Mouse (Mus musculus): ENCODE results near the gene Gm49711. TPM values are rescaled to one million over a fixed set of nuclear protein-coding genes. Genes with fewer than 3 reads are reported as not detected.

Gm49711 gene
- polyA plus RNA-seq, 1 experiment, result not detected

DNA sequence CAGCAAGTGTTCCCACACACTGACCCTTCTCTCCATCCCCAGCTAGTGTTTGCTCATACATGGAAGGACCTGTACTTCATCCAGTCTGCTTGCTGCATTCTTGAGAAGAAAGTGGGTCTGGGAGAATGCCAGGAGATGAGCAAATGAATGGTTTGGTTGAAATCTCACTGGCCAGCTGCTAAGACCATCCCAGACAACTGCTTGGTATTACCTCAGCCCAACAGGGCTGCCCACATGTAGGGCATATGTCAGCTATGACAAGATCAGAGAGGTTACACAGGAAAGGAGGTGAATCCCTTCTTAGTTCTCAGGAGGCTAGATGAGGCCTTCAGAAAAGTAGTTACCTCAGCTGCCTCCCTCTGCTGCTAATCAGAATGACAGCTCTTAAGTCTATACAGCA is 132.5 kb downstream of the Gm49711 start:
- no peaks in the 10 kb centered on the region for H3K79me2 ChIP-seq (ENCODE audit: control insufficient read depth, insufficient read depth)
- no peak overlapping the region for H3ac ChIP-seq (ENCODE audit: control insufficient read depth, insufficient read length)
- H3K4me2 ChIP-seq (ENCODE audit: low read depth), result no peak overlapping the region
- TF ChIP-seq E2F4 (IDR thresholded peaks at IDR 0.05; ENCODE audit: insufficient read depth) (no peak), POLR2A (IDR thresholded peaks at IDR 0.05; ENCODE audit: insufficient read length, low read depth) (no peak), MYOD1 (IDR thresholded peaks at IDR 0.05; ENCODE audit: control insufficient read depth in 1 of 3, insufficient read length in 2 of 3, low read depth in 2 of 3) (peak in 2 of 3 experiments; percentile 56 to 66), TCF12 (IDR thresholded peaks at IDR 0.05; ENCODE audit: insufficient read depth, poor library complexity, severe bottlenecking) (no peak), MAX (IDR thresholded peaks at IDR 0.05; ENCODE audit: low read depth) (no peak), REST (IDR thresholded peaks at IDR 0.05; ENCODE audit: insufficient read depth, insufficient read length) (no peak), MYOG (IDR thresholded peaks at IDR 0.05; ENCODE audit: control insufficient read depth in 1 of 3, insufficient read depth in 1 of 3, insufficient read length in 2 of 3, low read depth in 2 of 3) (peak in 1 of 3 experiments; percentile 35)
- H3K27me3 ChIP-seq (ENCODE audit: control insufficient read depth, insufficient read depth, insufficient read length), result no peaks in the 10 kb centered on the region
- H3K36me3 ChIP-seq (ENCODE audit: control insufficient read depth, insufficient read depth), result no peaks in the 10 kb centered on the region
- H3K4me3 ChIP-seq, result no peak overlapping the region

- TF ChIP-seq MYOD1 (IDR thresholded peaks at IDR 0.05; ENCODE audit: control insufficient read depth in 1 of 3, insufficient read length in 2 of 3, low read depth in 2 of 3) (no peak), E2F4 (IDR thresholded peaks at IDR 0.05; ENCODE audit: insufficient read depth) (no peak)
Measured at GRCm38 (mm10) chr16:92195094-92195493, 137.0 kb downstream of the Gm49711 start.

DNA sequence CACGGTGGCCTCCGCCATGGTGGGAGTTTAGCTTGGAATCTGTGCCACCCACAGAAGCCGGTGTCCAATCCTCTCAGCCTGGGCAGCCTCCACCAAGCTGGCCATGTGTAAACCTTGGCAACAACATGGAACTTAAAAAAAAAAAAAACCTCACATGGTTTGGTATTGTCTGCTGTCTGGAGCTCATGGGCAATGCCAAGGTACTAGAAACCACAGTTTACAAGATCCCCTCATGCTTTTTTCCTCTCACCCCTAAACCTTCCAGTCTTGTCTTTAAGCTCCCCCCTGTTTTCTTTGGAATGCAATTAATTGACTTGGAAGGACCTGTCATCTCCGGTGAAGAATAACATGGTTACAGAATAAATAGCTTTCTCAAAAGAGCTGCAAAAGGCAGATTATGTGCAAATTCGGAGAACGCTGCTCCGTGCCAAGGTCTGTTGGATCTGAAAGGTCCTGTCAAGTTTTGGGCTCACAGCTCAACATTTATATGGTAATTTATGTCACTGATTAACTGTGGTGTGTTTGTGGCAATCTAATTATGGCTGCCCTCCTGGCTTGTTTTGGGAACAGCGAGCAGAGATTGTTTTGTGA is 138.7 kb downstream of the Gm49711 start:
- Histone ChIP-seq H3K4me2 (ENCODE audit: low read depth) (no peak overlapping the region), H3ac (ENCODE audit: control insufficient read depth, insufficient read length) (no peak overlapping the region), H3K36me3 (ENCODE audit: control insufficient read depth, insufficient read depth) (no peaks in the 10 kb centered on the region), H3K27me3 (ENCODE audit: control insufficient read depth, insufficient read depth, insufficient read length) (no peaks in the 10 kb centered on the region), H3K79me2 (ENCODE audit: control insufficient read depth, insufficient read depth) (no peaks in the 10 kb centered on the region), H3K4me3 (no peak overlapping the region)
- TF ChIP-seq E2F4 (IDR thresholded peaks at IDR 0.05; ENCODE audit: insufficient read depth) (no peak), MYOD1 (IDR thresholded peaks at IDR 0.05; ENCODE audit: control insufficient read depth in 1 of 3, insufficient read length in 2 of 3, low read depth in 2 of 3) (no peak), TCF3 (IDR thresholded peaks at IDR 0.05; ENCODE audit: insufficient read length, low read depth) (no peak), MYOG (IDR thresholded peaks at IDR 0.05; ENCODE audit: control insufficient read depth in 1 of 3, insufficient read depth in 1 of 3, insufficient read length in 2 of 3, low read depth in 2 of 3) (no peak), USF1 (IDR thresholded peaks at IDR 0.05; ENCODE audit: low read depth) (no peak), POLR2A (IDR thresholded peaks at IDR 0.05; ENCODE audit: insufficient read length, low read depth) (no peak), CEBPB (IDR thresholded peaks at IDR 0.05; ENCODE audit: insufficient read depth, poor library complexity, severe bottlenecking) (no peak), MAX (IDR thresholded peaks at IDR 0.05; ENCODE audit: low read depth) (no peak), REST (IDR thresholded peaks at IDR 0.05; ENCODE audit: insufficient read depth, insufficient read length) (no peak), SRF (IDR thresholded peaks at IDR 0.05; ENCODE audit: control insufficient read depth, insufficient read length, low read depth) (no peak)

More at GRCm38 (mm10) chr16:92195094-92195493, 137.0 kb downstream of the Gm49711 start:
- Histone ChIP-seq H3K79me2 (ENCODE audit: control insufficient read depth, insufficient read depth) (no peaks in the 10 kb centered on the region), H3ac (ENCODE audit: control insufficient read depth, insufficient read length) (no peak overlapping the region), H3K27me3 (ENCODE audit: control insufficient read depth, insufficient read depth, insufficient read length) (no peaks in the 10 kb centered on the region), H3K36me3 (ENCODE audit: control insufficient read depth, insufficient read depth) (no peaks in the 10 kb centered on the region), H3K4me3 (no peak overlapping the region), H3K4me2 (ENCODE audit: low read depth) (no peak overlapping the region)

DNA sequence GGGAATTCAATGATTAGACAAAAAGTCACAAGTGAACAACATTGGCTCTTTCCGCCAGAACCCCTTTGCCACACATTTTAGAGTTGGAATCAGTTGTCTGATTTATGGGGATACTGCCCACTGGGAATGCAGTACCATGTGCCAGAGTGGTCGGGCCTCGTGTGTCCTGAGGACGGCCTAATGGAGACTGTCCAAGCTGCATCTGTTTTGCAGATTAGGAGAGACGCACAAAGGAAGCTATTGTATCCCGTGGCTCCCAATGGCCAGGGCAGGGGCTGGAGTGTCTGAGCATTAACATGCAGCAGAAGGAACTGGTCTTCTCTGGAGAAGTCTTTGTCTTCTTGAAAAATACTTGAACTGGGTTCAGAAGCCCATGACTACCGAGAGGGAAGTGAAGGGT is 142.5 kb downstream of the Gm49711 start:
- no peak overlapping the region for H3K4me2 ChIP-seq (ENCODE audit: low read depth)
- H3ac ChIP-seq (ENCODE audit: control insufficient read depth, insufficient read length), result no peak overlapping the region
- peak in 1 of 3 experiments; percentile 3 for TF ChIP-seq MYOD1 (IDR thresholded peaks at IDR 0.05; ENCODE audit: control insufficient read depth in 1 of 3, insufficient read length in 2 of 3, low read depth in 2 of 3)
- TF ChIP-seq CEBPB (IDR thresholded peaks at IDR 0.05; ENCODE audit: insufficient read depth, poor library complexity, severe bottlenecking), result no peak
- no peak for TF ChIP-seq USF1 (IDR thresholded peaks at IDR 0.05; ENCODE audit: low read depth)
- no peaks in the 10 kb centered on the region for H3K79me2 ChIP-seq (ENCODE audit: control insufficient read depth, insufficient read depth)
- no peak overlapping the region for H3K4me3 ChIP-seq
- no peaks in the 10 kb centered on the region for H3K27me3 ChIP-seq (ENCODE audit: control insufficient read depth, insufficient read depth, insufficient read length)
- H3K36me3 ChIP-seq (ENCODE audit: control insufficient read depth, insufficient read depth), result no peaks in the 10 kb centered on the region

- Histone ChIP-seq H3K36me3 (ENCODE audit: control insufficient read depth, insufficient read depth) (no peaks in the 10 kb centered on the region), H3K79me2 (ENCODE audit: control insufficient read depth, insufficient read depth) (no peaks in the 10 kb centered on the region), H3K27me3 (ENCODE audit: control insufficient read depth, insufficient read depth, insufficient read length) (peaks cover 7% of the 10 kb centered on the region), H3ac (ENCODE audit: control insufficient read depth, insufficient read length) (no peak overlapping the region), H3K4me3 (no peak overlapping the region), H3K4me2 (ENCODE audit: low read depth) (no peak overlapping the region)
- no peak for TF ChIP-seq MYOD1 (IDR thresholded peaks at IDR 0.05; ENCODE audit: control insufficient read depth in 1 of 3, insufficient read length in 2 of 3, low read depth in 2 of 3)
- no peak for TF ChIP-seq USF1 (IDR thresholded peaks at IDR 0.05; ENCODE audit: low read depth)
- TF ChIP-seq CEBPB (IDR thresholded peaks at IDR 0.05; ENCODE audit: insufficient read depth, poor library complexity, severe bottlenecking), result no peak
- no peak for TF ChIP-seq TCF12 (IDR thresholded peaks at IDR 0.05; ENCODE audit: insufficient read depth, poor library complexity, severe bottlenecking)
- TF ChIP-seq REST (IDR thresholded peaks at IDR 0.05; ENCODE audit: insufficient read depth, insufficient read length), result no peak
- no peak for TF ChIP-seq POLR2AphosphoS2 (IDR thresholded peaks at IDR 0.05; ENCODE audit: insufficient read length, low read depth)
- no peak for TF ChIP-seq TCF3 (IDR thresholded peaks at IDR 0.05; ENCODE audit: insufficient read length, low read depth)
- TF ChIP-seq MYOG (IDR thresholded peaks at IDR 0.05; ENCODE audit: control insufficient read depth in 1 of 3, insufficient read depth in 1 of 3, insufficient read length in 2 of 3, low read depth in 2 of 3), result no peak
- TF ChIP-seq POLR2A (IDR thresholded peaks at IDR 0.05; ENCODE audit: insufficient read length, low read depth), result no peak
- no peak for TF ChIP-seq SRF (IDR thresholded peaks at IDR 0.05; ENCODE audit: control insufficient read depth, insufficient read length, low read depth)
- no peak for TF ChIP-seq MAX (IDR thresholded peaks at IDR 0.05; ENCODE audit: low read depth)
Measured at GRCm38 (mm10) chr16:92203599-92203998, 145.5 kb downstream of the Gm49711 start.

All from myocyte (in vitro differentiated cells).